Mouse (Mus musculus): ENCODE results near the gene B4galnt3. TPM values are rescaled to one million over a fixed set of nuclear protein-coding genes. Genes with fewer than 3 reads are reported as not detected.
"Not testable (repeated sequence)": the region's sequence is repeated elsewhere in the genome, so short reads cannot be mapped to it uniquely, and the experiment has no call there.

Gene B4galnt3
- polyA plus RNA-seq, 1 experiment from 2014 or later = 0.25 TPM

DNA sequence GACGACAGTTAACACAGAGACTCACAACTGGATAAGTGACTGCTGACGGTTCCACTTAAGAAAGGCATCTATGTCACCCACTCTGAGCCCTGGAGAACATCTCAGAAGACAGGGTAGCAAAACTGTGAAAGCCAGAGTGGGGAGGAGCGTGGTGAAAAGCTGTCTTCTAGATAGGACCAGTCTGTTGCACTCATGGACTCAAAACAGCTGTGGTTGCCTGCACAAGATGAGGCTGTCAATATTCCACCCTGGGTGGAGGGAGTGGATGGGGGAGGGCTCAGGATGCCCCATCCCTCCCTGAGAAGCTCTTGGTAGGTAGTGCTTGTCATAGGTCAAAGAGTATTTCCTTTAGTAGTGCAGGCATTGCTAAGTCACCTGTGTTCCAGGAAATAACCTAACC, 15.4 kb upstream of the B4galnt3 start:
- H3K27me3 ChIP-seq (replicated peaks; ENCODE audit: control insufficient read depth, insufficient read depth, low read length) = no peaks in the 10 kb centered on the region
- H3K9me3 ChIP-seq (ENCODE audit: control insufficient read depth, low read length) = no peaks in the 10 kb centered on the region
- H3K9ac ChIP-seq (ENCODE audit: low read depth, low read length) = no peak overlapping the region
- H3K4me1 ChIP-seq (replicated peaks; ENCODE audit: control insufficient read depth, insufficient read depth, low read length) = no peaks in the 10 kb centered on the region
- H3K4me3 ChIP-seq (ENCODE audit: low read depth, low read length) = no peak overlapping the region
- no peak for DNase-seq (ENCODE audit: low spot score)
- 63% methylated on average over 3 of the region's 3 CpGs for WGBS
- no peak for ATAC-seq (replicated peaks; ENCODE audit: low FRiP score)
- no peak overlapping the region for H3K4me2 ChIP-seq
- H3K36me3 ChIP-seq (ENCODE audit: control insufficient read depth, insufficient read depth, low read length) = no peaks in the 10 kb centered on the region
- H3K27ac ChIP-seq (ENCODE audit: low read depth, low read length) = no peak overlapping the region

DNA sequence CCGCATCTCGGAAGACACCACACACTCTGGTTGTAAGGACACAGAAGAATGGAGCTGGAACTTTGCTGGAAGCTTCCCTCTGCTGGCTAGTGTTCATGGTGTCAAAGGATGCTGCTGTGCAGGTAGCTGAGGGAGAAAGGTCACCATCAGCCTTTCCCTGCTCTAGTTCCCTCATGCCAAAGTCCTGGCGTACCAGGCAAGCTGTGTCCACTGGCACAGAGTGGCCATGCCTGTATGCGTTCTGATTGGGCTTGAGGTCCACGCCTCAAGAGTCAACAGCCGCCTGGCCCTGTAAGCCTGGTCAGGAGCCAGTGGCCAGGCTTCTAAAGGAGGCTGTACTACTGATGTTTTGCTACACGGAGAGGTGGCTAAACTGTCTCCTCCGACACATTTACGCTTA, 15.0 kb upstream of the B4galnt3 start:
- WGBS = 79% methylated on average over 9 of the region's 9 CpGs
- Histone ChIP-seq H3K27me3 (replicated peaks; ENCODE audit: control insufficient read depth, insufficient read depth, low read length) (no peaks in the 10 kb centered on the region), H3K4me1 (replicated peaks; ENCODE audit: control insufficient read depth, insufficient read depth, low read length) (no peaks in the 10 kb centered on the region), H3K27ac (ENCODE audit: low read depth, low read length) (no peak overlapping the region), H3K4me3 (ENCODE audit: low read depth, low read length) (no peak overlapping the region), H3K4me2 (no peak overlapping the region), H3K9ac (ENCODE audit: low read depth, low read length) (no peak overlapping the region), H3K36me3 (ENCODE audit: control insufficient read depth, insufficient read depth, low read length) (no peaks in the 10 kb centered on the region), H3K9me3 (ENCODE audit: control insufficient read depth, low read length) (no peaks in the 10 kb centered on the region)
- no peak for ATAC-seq (replicated peaks; ENCODE audit: low FRiP score)
- no peak for DNase-seq (ENCODE audit: low spot score)

DNA sequence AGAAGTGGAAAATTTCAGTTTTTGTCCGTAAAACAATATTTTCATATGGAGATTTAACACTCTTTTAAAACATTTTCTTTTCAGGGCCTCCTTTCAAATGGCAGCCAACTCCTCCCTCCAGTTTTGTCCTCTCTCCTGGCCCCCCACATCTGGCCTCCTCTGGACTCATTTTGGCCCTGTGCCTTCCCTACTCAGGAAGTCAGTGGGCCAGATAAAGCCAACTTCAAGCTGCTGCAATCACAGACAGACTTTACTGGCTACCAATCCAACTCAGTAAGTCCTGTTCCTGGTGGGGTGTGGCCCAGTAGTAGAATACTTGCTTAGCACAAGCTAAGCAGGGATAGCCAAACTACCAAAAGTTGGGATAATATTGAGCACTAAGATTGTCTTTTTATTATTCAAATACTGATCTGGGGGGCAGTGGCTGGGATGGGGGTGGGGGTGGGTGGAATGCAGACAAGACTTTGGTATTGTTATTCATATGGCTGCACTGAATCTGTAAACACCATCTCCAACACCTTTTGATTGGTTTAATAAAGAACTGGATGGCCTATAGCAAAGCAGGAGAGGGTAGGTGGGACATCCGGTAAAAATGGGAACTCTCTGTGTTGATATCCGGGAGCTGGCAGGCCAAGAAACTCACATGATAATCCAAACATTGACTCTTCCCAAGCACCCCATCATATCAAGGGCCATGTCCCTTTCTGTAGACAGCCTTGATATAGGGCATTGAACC, 12.7 kb upstream of the B4galnt3 start:
- H3K27ac ChIP-seq (ENCODE audit: low read depth, low read length) = no peak overlapping the region
- no peak overlapping the region for H3K4me2 ChIP-seq
- H3K4me1 ChIP-seq (replicated peaks; ENCODE audit: control insufficient read depth, insufficient read depth, low read length) = no peaks in the 10 kb centered on the region
- peaks cover 6% of the 10 kb centered on the region for H3K27me3 ChIP-seq (replicated peaks; ENCODE audit: control insufficient read depth, insufficient read depth, low read length)
- 90% methylated on average over 3 of the region's 3 CpGs for WGBS
- no peaks in the 10 kb centered on the region for H3K9me3 ChIP-seq (ENCODE audit: control insufficient read depth, low read length)
- H3K9ac ChIP-seq (ENCODE audit: low read depth, low read length) = no peak overlapping the region
- DNase-seq (ENCODE audit: low spot score) = no peak
- no peak overlapping the region for H3K4me3 ChIP-seq (ENCODE audit: low read depth, low read length)
- ATAC-seq (replicated peaks; ENCODE audit: low FRiP score) = no peak
- H3K36me3 ChIP-seq (ENCODE audit: control insufficient read depth, insufficient read depth, low read length) = no peaks in the 10 kb centered on the region

DNA sequence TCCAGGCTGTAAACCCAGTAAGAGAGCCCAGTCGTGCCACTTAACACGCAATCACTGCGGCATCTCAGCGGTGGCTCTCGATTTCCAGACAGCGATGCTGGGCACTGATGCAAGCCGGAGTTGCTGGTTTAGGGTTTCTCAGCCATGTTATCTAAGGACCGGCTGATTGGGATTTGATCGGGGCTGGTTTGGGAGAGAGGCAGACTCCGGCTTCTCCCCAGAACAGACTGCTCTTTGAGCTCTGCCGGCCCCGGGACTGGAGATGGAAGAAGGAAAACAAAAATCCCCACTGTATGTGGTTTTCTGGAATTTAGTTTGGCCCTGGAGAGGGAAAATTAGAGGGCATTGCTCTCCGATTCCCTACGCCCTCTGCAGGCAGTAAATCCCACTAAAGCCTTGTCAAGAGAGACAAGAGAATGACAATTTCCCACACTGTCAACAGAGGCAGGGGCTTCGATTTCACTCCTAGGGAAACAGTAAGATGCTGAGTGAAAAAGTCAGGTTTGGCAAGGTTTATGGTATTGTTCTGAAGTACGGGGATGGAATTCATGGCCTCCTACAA, 8.5 kb upstream of the B4galnt3 start:
- no peak overlapping the region for H3K9ac ChIP-seq (ENCODE audit: low read depth, low read length)
- DNase-seq (ENCODE audit: low spot score) (no peak), ATAC-seq (replicated peaks; ENCODE audit: low FRiP score) (no peak)
- peaks cover 10% of the 10 kb centered on the region for H3K27me3 ChIP-seq (replicated peaks; ENCODE audit: control insufficient read depth, insufficient read depth, low read length)
- peak overlapping the region; percentile 31 for H3K4me2 ChIP-seq
- H3K4me1 ChIP-seq (replicated peaks; ENCODE audit: control insufficient read depth, insufficient read depth, low read length) = no peaks in the 10 kb centered on the region
- no peak overlapping the region for H3K4me3 ChIP-seq (ENCODE audit: low read depth, low read length)
- H3K9me3 ChIP-seq (ENCODE audit: control insufficient read depth, low read length) = no peaks in the 10 kb centered on the region
- no peaks in the 10 kb centered on the region for H3K36me3 ChIP-seq (ENCODE audit: control insufficient read depth, insufficient read depth, low read length)
- H3K27ac ChIP-seq (ENCODE audit: low read depth, low read length) = no peak overlapping the region
- WGBS = 23% methylated on average over 16 of the region's 16 CpGs

GRCm38 (mm10) chr6:120301137-120301536, 6.8 kb upstream of the B4galnt3 start:
- WGBS = 33% methylated on average over 6 of the region's 6 CpGs
- no peak for ATAC-seq (replicated peaks; ENCODE audit: low FRiP score)
- Histone ChIP-seq H3K4me1 (replicated peaks; ENCODE audit: control insufficient read depth, insufficient read depth, low read length) (no peaks in the 10 kb centered on the region), H3K27ac (ENCODE audit: low read depth, low read length) (no peak overlapping the region), H3K4me3 (ENCODE audit: low read depth, low read length) (no peak overlapping the region), H3K4me2 (no peak overlapping the region), H3K27me3 (replicated peaks; ENCODE audit: control insufficient read depth, insufficient read depth, low read length) (peaks cover 10% of the 10 kb centered on the region), H3K9ac (ENCODE audit: low read depth, low read length) (no peak overlapping the region), H3K9me3 (ENCODE audit: control insufficient read depth, low read length) (no peaks in the 10 kb centered on the region), H3K36me3 (ENCODE audit: control insufficient read depth, insufficient read depth, low read length) (no peaks in the 10 kb centered on the region)
- no peak for DNase-seq (ENCODE audit: low spot score)

DNA sequence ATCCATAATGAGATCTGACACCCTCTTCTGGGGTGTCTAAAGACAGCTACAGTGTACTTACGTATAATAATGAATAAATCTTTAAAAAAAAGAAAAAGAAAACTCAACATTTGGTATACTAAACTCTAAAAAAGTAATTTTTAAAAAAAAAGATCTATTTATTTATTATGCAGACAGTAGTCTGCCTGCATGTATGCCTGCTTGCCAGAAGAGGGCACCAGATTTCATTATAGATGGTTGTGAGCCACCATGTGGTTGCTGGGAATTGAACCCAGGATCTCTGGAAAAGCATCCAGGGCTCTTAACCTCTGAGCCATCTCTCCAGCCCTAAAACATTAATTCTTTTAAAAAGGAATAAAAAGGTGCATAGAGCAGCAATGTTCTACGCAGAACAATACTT, 2.2 kb upstream of the B4galnt3 start:
- H3K4me3 ChIP-seq (ENCODE audit: low read depth, low read length); DNase-seq (ENCODE audit: low spot score); ATAC-seq (replicated peaks; ENCODE audit: low FRiP score); H3K9me3 ChIP-seq (ENCODE audit: control insufficient read depth, low read length); H3K4me1 ChIP-seq (replicated peaks; ENCODE audit: control insufficient read depth, insufficient read depth, low read length); H3K4me2 ChIP-seq; H3K9ac ChIP-seq (ENCODE audit: low read depth, low read length); H3K27ac ChIP-seq (ENCODE audit: low read depth, low read length); H3K36me3 ChIP-seq (ENCODE audit: control insufficient read depth, insufficient read depth, low read length): not testable (repeated sequence)
- 90% methylated on average over 2 of the region's 2 CpGs for WGBS
- H3K27me3 ChIP-seq (replicated peaks; ENCODE audit: control insufficient read depth, insufficient read depth, low read length) = peaks cover 39% of the 10 kb centered on the region

DNA sequence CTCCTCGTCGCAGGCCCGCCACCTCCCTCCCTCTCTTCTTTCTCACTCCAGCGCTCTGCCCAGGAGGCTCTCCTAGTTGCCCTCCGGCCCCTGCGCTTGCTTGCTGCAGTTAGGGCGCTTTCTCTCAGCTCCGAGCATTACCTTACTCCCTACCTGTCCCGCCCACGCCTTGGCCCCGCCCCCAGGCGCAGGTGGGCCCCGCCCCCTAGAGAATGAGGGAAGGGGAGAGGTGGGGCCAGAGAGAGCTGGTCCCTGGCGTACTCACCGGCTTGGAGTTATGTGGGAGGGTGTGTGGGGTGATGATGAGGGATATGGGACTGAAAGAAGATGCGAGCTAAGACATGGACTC, 400 bp upstream of the B4galnt3 start:
- Histone ChIP-seq H3K27ac (ENCODE audit: low read depth, low read length) (no peak overlapping the region), H3K9ac (ENCODE audit: low read depth, low read length) (peak overlapping the region; percentile 50; the same call in 1 of the 2 replicates), H3K9me3 (ENCODE audit: control insufficient read depth, low read length) (no peaks in the 10 kb centered on the region), H3K4me1 (replicated peaks; ENCODE audit: control insufficient read depth, insufficient read depth, low read length) (peaks cover 6% of the 10 kb centered on the region), H3K36me3 (ENCODE audit: control insufficient read depth, insufficient read depth, low read length) (no peaks in the 10 kb centered on the region), H3K4me3 (ENCODE audit: low read depth, low read length) (peak overlapping the region; percentile 63), H3K4me2 (peak overlapping the region; percentile 97), H3K27me3 (replicated peaks; ENCODE audit: control insufficient read depth, insufficient read depth, low read length) (peaks cover 39% of the 10 kb centered on the region)
- 0 out of 2 replicates have a peak, but pooled peaks have one; percentile 10 for ATAC-seq (replicated peaks; ENCODE audit: low FRiP score)
- no peak for DNase-seq (ENCODE audit: low spot score)
- WGBS = 2% methylated on average over 16 of the region's 16 CpGs

GRCm38 (mm10) chr6:120291396-120292009, 2.9 kb downstream of the B4galnt3 start:
- Histone ChIP-seq H3K4me1 (replicated peaks; ENCODE audit: control insufficient read depth, insufficient read depth, low read length) (peaks cover 6% of the 10 kb centered on the region), H3K9ac (ENCODE audit: low read depth, low read length) (no peak overlapping the region), H3K9me3 (ENCODE audit: control insufficient read depth, low read length) (no peaks in the 10 kb centered on the region), H3K4me2 (no peak overlapping the region), H3K36me3 (ENCODE audit: control insufficient read depth, insufficient read depth, low read length) (no peaks in the 10 kb centered on the region), H3K27me3 (replicated peaks; ENCODE audit: control insufficient read depth, insufficient read depth, low read length) (peaks cover 48% of the 10 kb centered on the region), H3K27ac (ENCODE audit: low read depth, low read length) (no peak overlapping the region), H3K4me3 (ENCODE audit: low read depth, low read length) (no peak overlapping the region)
- WGBS = 74% methylated on average over 7 of the region's 7 CpGs
- no peak for ATAC-seq (replicated peaks; ENCODE audit: low FRiP score)
- DNase-seq (ENCODE audit: low spot score) = no peak

- Histone ChIP-seq H3K4me2 (no peak overlapping the region), H3K36me3 (ENCODE audit: control insufficient read depth, insufficient read depth, low read length) (no peaks in the 10 kb centered on the region), H3K27me3 (replicated peaks; ENCODE audit: control insufficient read depth, insufficient read depth, low read length) (peaks cover 33% of the 10 kb centered on the region), H3K27ac (ENCODE audit: low read depth, low read length) (no peak overlapping the region), H3K4me3 (ENCODE audit: low read depth, low read length) (no peak overlapping the region), H3K4me1 (replicated peaks; ENCODE audit: control insufficient read depth, insufficient read depth, low read length) (0 out of 2 replicates have a peak, but pooled peaks cover 3% of the 10 kb centered on the region), H3K9ac (ENCODE audit: low read depth, low read length) (no peak overlapping the region), H3K9me3 (ENCODE audit: control insufficient read depth, low read length) (no peaks in the 10 kb centered on the region)
- no peak for ATAC-seq (replicated peaks; ENCODE audit: low FRiP score)
- DNase-seq (ENCODE audit: low spot score) = no peak
- WGBS = 81% methylated on average over 4 of the region's 4 CpGs
These were observed 4.9 kb downstream of the B4galnt3 start for GRCm38 (mm10) chr6:120289430-120289829.
